15 mouse cellular contexts compared by ENCODE assay signal in genomic region chr5:146415218-146415617, GRCm38 (mm10). TPM values are rescaled to one million over a fixed set of nuclear protein-coding genes. Genes with fewer than 3 reads are reported as not detected.
DNase-seq lines count a peak whose midpoint lies in the region; ATAC-seq and TF ChIP-seq lines count a peak whose summit lies in the region.
"Had no signal": no experiment of that assay in that cellular context is flagged by ENCODE, and none has a peak within 500 bp of the region (broad histone marks: within the 10 kb centered on the region; RNA-seq: fewer than 3 reads in every experiment).

No protein-coding gene starts in this region.

- no peak for TF ChIP-seq CTCF in midbrain, postnatal 0 days (IDR thresholded peaks at IDR 0.05)

- ATAC-seq in megakaryocyte, adult 5-6 weeks (ENCODE audit: poor library complexity, severe bottlenecking), result no peak
- peak; percentile 54 for ATAC-seq in forebrain, embryonic 16.5 days
- ATAC-seq in midbrain, postnatal 0 days (ENCODE audit: low FRiP score), result peak; percentile 57; the same call in 1 of the 2 replicates

- peak; percentile 85 for DNase-seq in heart, adult 11 months
- no peak for DNase-seq in heart, postnatal 10 days
- peak; percentile 38 for DNase-seq in midbrain, postnatal 0 days (ENCODE audit: low spot score)
- DNase-seq in urinary bladder, postnatal 10 days (ENCODE audit: low spot score), result no peak
- DNase-seq: heart, adult 18-20 months; heart, postnatal 36 days; kidney, adult 11 months; kidney, postnatal 4 days; liver had no signal

- intact Hi-C loops in heart, postnatal 10 days (cut with DNase I), result no loop called here

- H3K4me1 ChIP-seq in megakaryocyte, embryonic 14.5 days, result no peaks in the 10 kb centered on the region
- H3K4me1 ChIP-seq in forebrain, embryonic 16.5 days (replicated peaks; ENCODE audit: control insufficient read depth, insufficient read depth, low read length), result peaks cover 30% of the 10 kb centered on the region
- H3K4me1 ChIP-seq in midbrain, postnatal 0 days (ENCODE audit: insufficient read depth, low read length), result peaks cover 15% of the 10 kb centered on the region; the same call in 1 of the 2 replicates

- peak overlapping the region; percentile 17 for H3K4me3 ChIP-seq in megakaryocyte, embryonic 14.5 days (replicated peaks)
- no peak overlapping the region for H3K4me3 ChIP-seq in forebrain, embryonic 16.5 days (replicated peaks; ENCODE audit: low read length)
- no peak overlapping the region for H3K4me3 ChIP-seq in midbrain, postnatal 0 days (ENCODE audit: low read depth, low read length)
- H3K4me3 ChIP-seq: embryonic facial prominence, embryonic 12.5 days; lung, embryonic 15.5 days; neural tube, embryonic 12.5 days had no signal

- no peaks in the 10 kb centered on the region for H3K9me3 ChIP-seq in megakaryocyte, embryonic 14.5 days
- no peaks in the 10 kb centered on the region for H3K9me3 ChIP-seq in forebrain, embryonic 16.5 days (ENCODE audit: control insufficient read depth, low read length)
- no peaks in the 10 kb centered on the region for H3K9me3 ChIP-seq in midbrain, postnatal 0 days (ENCODE audit: low read length)
- H3K9me3 ChIP-seq: embryonic facial prominence, embryonic 12.5 days; lung, embryonic 15.5 days; neural tube, embryonic 12.5 days had no signal

- peak overlapping the region; percentile 16; the same call in 1 of the 2 replicates for H3K4me2 ChIP-seq in forebrain, embryonic 16.5 days (ENCODE audit: low read length)
- H3K4me2 ChIP-seq in midbrain, postnatal 0 days (ENCODE audit: low read depth, low read length, poor library complexity, severe bottlenecking), result no peak overlapping the region
- H3K4me2 ChIP-seq: embryonic facial prominence, embryonic 12.5 days; lung, embryonic 15.5 days; neural tube, embryonic 12.5 days had no signal

- no peak overlapping the region for H3K9ac ChIP-seq in forebrain, embryonic 16.5 days (replicated peaks; ENCODE audit: low read depth, low read length)
- H3K9ac ChIP-seq in midbrain, postnatal 0 days (replicated peaks; ENCODE audit: low read length, poor library complexity, severe bottlenecking), result no peak overlapping the region
- H3K9ac ChIP-seq: embryonic facial prominence, embryonic 12.5 days; lung, embryonic 15.5 days; neural tube, embryonic 12.5 days had no signal

- H3K27ac ChIP-seq in forebrain, embryonic 16.5 days (ENCODE audit: low read length), result no peak overlapping the region
- H3K27ac ChIP-seq in midbrain, postnatal 0 days (ENCODE audit: low read depth, low read length), result no peak overlapping the region
- H3K27ac ChIP-seq: embryonic facial prominence, embryonic 12.5 days; lung, embryonic 15.5 days; neural tube, embryonic 12.5 days had no signal

- H3K36me3 ChIP-seq in megakaryocyte, embryonic 14.5 days (replicated peaks; ENCODE audit: low read length), result no peaks in the 10 kb centered on the region
- H3K36me3 ChIP-seq in forebrain, embryonic 16.5 days (ENCODE audit: control insufficient read depth, insufficient read depth), result no peaks in the 10 kb centered on the region
- no peaks in the 10 kb centered on the region for H3K36me3 ChIP-seq in midbrain, postnatal 0 days (ENCODE audit: insufficient read depth, low read length)
- H3K36me3 ChIP-seq: embryonic facial prominence, embryonic 12.5 days; lung, embryonic 15.5 days; neural tube, embryonic 12.5 days had no signal

- 54% methylated on average over 12 of the region's 12 CpGs for WGBS in forebrain, embryonic 16.5 days
- WGBS in midbrain, postnatal 0 days, result 54% methylated on average over 12 of the region's 12 CpGs

- peaks cover 2% of the 10 kb centered on the region for H3K27me3 ChIP-seq in megakaryocyte, embryonic 14.5 days (replicated peaks)
- H3K27me3 ChIP-seq in forebrain, embryonic 16.5 days (replicated peaks; ENCODE audit: control insufficient read depth, insufficient read depth, low read length), result no peaks in the 10 kb centered on the region
- H3K27me3 ChIP-seq in midbrain, postnatal 0 days (ENCODE audit: insufficient read depth, low read length), result no peaks in the 10 kb centered on the region
- H3K27me3 ChIP-seq: embryonic facial prominence, embryonic 12.5 days; lung, embryonic 15.5 days; neural tube, embryonic 12.5 days had no signal

RNA-seq across cellular contexts. Expression of gene Wasf3, which starts 30.4 kb away (rescaled TPM):
- total RNA-seq in heart, postnatal 10 days (2021), result under 1 TPM; 0.50 to 0.53 TPM
- polyA plus RNA-seq in megakaryocyte, embryonic 14.5 days (2012; ENCODE audit: insufficient read depth, low replicate concordance), result 0.04 and 1.1 TPM in 2 replicates
- total RNA-seq in megakaryocyte, adult 5-6 weeks (2015), result not detected in 2 replicates
- total RNA-seq in megakaryocyte, adult 5-6 weeks (2017), result not detected in 2 replicates
- 12.8 and 15.1 TPM in 2 replicates for polyA plus RNA-seq in forebrain, embryonic 16.5 days (2015; fragmentation: Nextera tagmentation; extraction: Ambion mirVana)
- total RNA-seq in midbrain, postnatal 0 days (2014; rRNA removed), result 40.4 and 40.7 TPM in 2 replicates
- 18.3 and 19.1 TPM in 2 replicates for polyA plus RNA-seq in midbrain, postnatal 0 days (2015; fragmentation: Nextera tagmentation; extraction: Ambion mirVana)

Comparison
In these comparisons a context has a peak if more than half of its experiments do, and no peak if none do; other contexts are left out.
1. DNase-seq: peak in heart, adult 11 months (single experiment) and midbrain, postnatal 0 days (single experiment); none in heart, postnatal 10 days (0 of 2) and urinary bladder, postnatal 10 days (single experiment).
2. RNA of gene Wasf3, which starts 30.4 kb away (total RNA-seq): 40.4 to 40.7 TPM in midbrain, postnatal 0 days; 0.50 to 0.53 TPM in heart, postnatal 10 days and not detected in megakaryocyte, adult 5-6 weeks; every median in the first group is over 10 times any median in the second.